Mouse (Mus musculus) R1 (cell line): ENCODE measurements at regions not wholly inside any gene's neighbourhood (a gene's known extent, or its start where the extent isn't known, plus 50 kb on each side); places are given as distances from the start of the nearest gene placed in this dataset.

Source experiments
- DNase-seq: peaks from one replicate; pipeline ENCODE4 v3.0.0-alpha.2; 2018; ENCODE audit warnings: low read depth, low spot score

- DNase-seq, result no peak
Observed at GRCm38 (mm10) chr10:38516636-38517035, 304.9 kb downstream of the Rfpl4b start.
